Mouse (Mus musculus): ENCODE measurements at regions not wholly inside any gene's neighbourhood (a gene's known extent, or its start where the extent isn't known, plus 50 kb on each side); places are given as distances from the start of the nearest gene placed in this dataset.
A peak's percentile ranks its signal among the peaks of the same experiment; 100 is the strongest.

- Histone ChIP-seq H3K4me3 (ENCODE audit: low read length) (no peak overlapping the region), H3K27me3 (ENCODE audit: insufficient read depth, low read length) (no peaks in the 10 kb centered on the region), H3K4me2 (ENCODE audit: low read depth, low read length) (no peak overlapping the region), H3K36me3 (ENCODE audit: insufficient read depth, low read length) (no peaks in the 10 kb centered on the region), H3K4me1 (ENCODE audit: insufficient read depth, low read length) (no peaks in the 10 kb centered on the region), H3K9me3 (ENCODE audit: low read length) (no peaks in the 10 kb centered on the region), H3K27ac (no peak overlapping the region), H3K9ac (replicated peaks; ENCODE audit: low read length) (no peak overlapping the region)
- DNase-seq (ENCODE audit: low spot score) (peak; percentile 69), ATAC-seq (peak; percentile 52; the same call in 1 of the 2 replicates)
- WGBS, result 48% methylated on average over 5 of the region's 5 CpGs
- peak; percentile 81 for TF ChIP-seq CTCF (IDR thresholded peaks at IDR 0.05; ENCODE audit: low read depth)
Observed at GRCm38 (mm10) chr7:115366910-115367309, 623.4 kb downstream of the Insc start.

GRCm38 (mm10) chr7:115371143-115371542 is 627.6 kb downstream of the Insc start:
- no peaks in the 10 kb centered on the region for H3K9me3 ChIP-seq (ENCODE audit: low read length)
- H3K36me3 ChIP-seq (ENCODE audit: insufficient read depth, low read length), result no peaks in the 10 kb centered on the region
- no peak for TF ChIP-seq CTCF (IDR thresholded peaks at IDR 0.05; ENCODE audit: low read depth)
- no peak overlapping the region for H3K4me3 ChIP-seq (ENCODE audit: low read length)
- H3K27ac ChIP-seq, result peak overlapping the region; percentile 59; the same call in 1 of the 2 replicates
- WGBS, result 32% methylated on average over 9 of the region's 9 CpGs
- no peaks in the 10 kb centered on the region for H3K27me3 ChIP-seq (ENCODE audit: insufficient read depth, low read length)
- H3K9ac ChIP-seq (replicated peaks; ENCODE audit: low read length), result no peak overlapping the region
- H3K4me2 ChIP-seq (ENCODE audit: low read depth, low read length), result no peak overlapping the region
- ATAC-seq (peak; percentile 88), DNase-seq (ENCODE audit: low spot score) (peak; percentile 74)
- no peaks in the 10 kb centered on the region for H3K4me1 ChIP-seq (ENCODE audit: insufficient read depth, low read length)

GRCm38 (mm10) chr7:115372921-115373320 is 629.4 kb downstream of the Insc start:
- H3K4me1 ChIP-seq (ENCODE audit: insufficient read depth, low read length), result no peaks in the 10 kb centered on the region
- no peaks in the 10 kb centered on the region for H3K9me3 ChIP-seq (ENCODE audit: low read length)
- no peaks in the 10 kb centered on the region for H3K27me3 ChIP-seq (ENCODE audit: insufficient read depth, low read length)
- no peak overlapping the region for H3K27ac ChIP-seq
- H3K4me2 ChIP-seq (ENCODE audit: low read depth, low read length), result no peak overlapping the region
- WGBS, result 67% methylated on average over 2 of the region's 2 CpGs
- H3K36me3 ChIP-seq (ENCODE audit: insufficient read depth, low read length), result no peaks in the 10 kb centered on the region
- ATAC-seq, result no peak
- no peak overlapping the region for H3K4me3 ChIP-seq (ENCODE audit: low read length)
- TF ChIP-seq CTCF (IDR thresholded peaks at IDR 0.05; ENCODE audit: low read depth), result no peak
- no peak for DNase-seq (ENCODE audit: low spot score)
- H3K9ac ChIP-seq (replicated peaks; ENCODE audit: low read length), result no peak overlapping the region

GRCm38 (mm10) chr7:115373781-115374533 is 630.5 kb downstream of the Insc start:
- Histone ChIP-seq H3K4me3 (ENCODE audit: low read length) (no peak overlapping the region), H3K4me2 (ENCODE audit: low read depth, low read length) (no peak overlapping the region), H3K4me1 (ENCODE audit: insufficient read depth, low read length) (no peaks in the 10 kb centered on the region), H3K27me3 (ENCODE audit: insufficient read depth, low read length) (no peaks in the 10 kb centered on the region), H3K36me3 (ENCODE audit: insufficient read depth, low read length) (no peaks in the 10 kb centered on the region), H3K27ac (no peak overlapping the region), H3K9me3 (ENCODE audit: low read length) (no peaks in the 10 kb centered on the region), H3K9ac (replicated peaks; ENCODE audit: low read length) (no peak overlapping the region)
- ATAC-seq (no peak), DNase-seq (ENCODE audit: low spot score) (no peak)
- WGBS, result 62% methylated on average over 8 of the region's 8 CpGs
- TF ChIP-seq CTCF (IDR thresholded peaks at IDR 0.05; ENCODE audit: low read depth), result no peak

GRCm38 (mm10) chr7:115376067-115376466 is 632.6 kb downstream of the Insc start:
- WGBS, result 85% methylated on average over 4 of the region's 4 CpGs
- no peaks in the 10 kb centered on the region for H3K36me3 ChIP-seq (ENCODE audit: insufficient read depth, low read length)
- TF ChIP-seq CTCF (IDR thresholded peaks at IDR 0.05; ENCODE audit: low read depth), result no peak
- no peak overlapping the region for H3K9ac ChIP-seq (replicated peaks; ENCODE audit: low read length)
- no peak overlapping the region for H3K4me2 ChIP-seq (ENCODE audit: low read depth, low read length)
- no peaks in the 10 kb centered on the region for H3K9me3 ChIP-seq (ENCODE audit: low read length)
- no peaks in the 10 kb centered on the region for H3K27me3 ChIP-seq (ENCODE audit: insufficient read depth, low read length)
- DNase-seq (ENCODE audit: low spot score) (no peak), ATAC-seq (no peak)
- no peaks in the 10 kb centered on the region for H3K4me1 ChIP-seq (ENCODE audit: insufficient read depth, low read length)
- no peak overlapping the region for H3K27ac ChIP-seq
- no peak overlapping the region for H3K4me3 ChIP-seq (ENCODE audit: low read length)

- TF ChIP-seq CTCF (IDR thresholded peaks at IDR 0.05; ENCODE audit: low read depth), result no peak
- Histone ChIP-seq H3K4me1 (ENCODE audit: insufficient read depth, low read length) (no peaks in the 10 kb centered on the region), H3K27ac (no peak overlapping the region), H3K9ac (replicated peaks; ENCODE audit: low read length) (no peak overlapping the region), H3K27me3 (ENCODE audit: insufficient read depth, low read length) (no peaks in the 10 kb centered on the region), H3K4me2 (ENCODE audit: low read depth, low read length) (no peak overlapping the region), H3K4me3 (ENCODE audit: low read length) (no peak overlapping the region), H3K9me3 (ENCODE audit: low read length) (no peaks in the 10 kb centered on the region), H3K36me3 (ENCODE audit: insufficient read depth, low read length) (no peaks in the 10 kb centered on the region)
- DNase-seq (ENCODE audit: low spot score) (no peak), ATAC-seq (no peak)
- 86% methylated on average over 3 of the region's 3 CpGs for WGBS
Observed at GRCm38 (mm10) chr7:115378836-115379235, 635.3 kb downstream of the Insc start.

GRCm38 (mm10) chr7:115379600-115379999 is 636.1 kb downstream of the Insc start:
- no peak overlapping the region for H3K4me3 ChIP-seq (ENCODE audit: low read length)
- peak; percentile 54 for DNase-seq (ENCODE audit: low spot score)
- no peak overlapping the region for H3K27ac ChIP-seq
- H3K9ac ChIP-seq (replicated peaks; ENCODE audit: low read length), result no peak overlapping the region
- no peaks in the 10 kb centered on the region for H3K9me3 ChIP-seq (ENCODE audit: low read length)
- no peak for ATAC-seq
- no peaks in the 10 kb centered on the region for H3K4me1 ChIP-seq (ENCODE audit: insufficient read depth, low read length)
- H3K4me2 ChIP-seq (ENCODE audit: low read depth, low read length), result no peak overlapping the region
- H3K27me3 ChIP-seq (ENCODE audit: insufficient read depth, low read length), result no peaks in the 10 kb centered on the region
- no peak for TF ChIP-seq CTCF (IDR thresholded peaks at IDR 0.05; ENCODE audit: low read depth)
- 38% methylated on average over 7 of the region's 7 CpGs for WGBS
- H3K36me3 ChIP-seq (ENCODE audit: insufficient read depth, low read length), result no peaks in the 10 kb centered on the region

Measured in hindbrain, postnatal 0 days (tissue).